Mouse (Mus musculus): ENCODE data around the gene Lmntd2. TPM values are rescaled to one million over a fixed set of nuclear protein-coding genes. Genes with fewer than 3 reads are reported as not detected.

Gene Lmntd2
- polyA plus RNA-seq, 1 experiment, result 216 TPM

GRCm38 (mm10) chr7:141188733-141189132 is 25.1 kb downstream of the Lmntd2 start:
- TF ChIP-seq CTCF (IDR thresholded peaks at IDR 0.05; ENCODE audit: control insufficient read depth, insufficient read depth, insufficient replicate concordance, low read depth, low read length) (no peak), POLR2A (IDR thresholded peaks at IDR 0.05; ENCODE audit: control insufficient read depth, low read depth, low read length) (no peak)
- Histone ChIP-seq H3K27ac (ENCODE audit: control insufficient read depth, insufficient read depth, low read depth, low read length) (no peak overlapping the region), H3K4me3 (ENCODE audit: control insufficient read depth, low read depth, low read length) (no peak overlapping the region), H3K27me3 (ENCODE audit: control insufficient read depth, insufficient read depth, low read length) (no peaks in the 10 kb centered on the region), H3K4me1 (ENCODE audit: control insufficient read depth, insufficient read depth, low read length) (peaks cover 7% of the 10 kb centered on the region), H3K36me3 (ENCODE audit: control insufficient read depth, insufficient read depth, low read length) (no peaks in the 10 kb centered on the region)

DNA sequence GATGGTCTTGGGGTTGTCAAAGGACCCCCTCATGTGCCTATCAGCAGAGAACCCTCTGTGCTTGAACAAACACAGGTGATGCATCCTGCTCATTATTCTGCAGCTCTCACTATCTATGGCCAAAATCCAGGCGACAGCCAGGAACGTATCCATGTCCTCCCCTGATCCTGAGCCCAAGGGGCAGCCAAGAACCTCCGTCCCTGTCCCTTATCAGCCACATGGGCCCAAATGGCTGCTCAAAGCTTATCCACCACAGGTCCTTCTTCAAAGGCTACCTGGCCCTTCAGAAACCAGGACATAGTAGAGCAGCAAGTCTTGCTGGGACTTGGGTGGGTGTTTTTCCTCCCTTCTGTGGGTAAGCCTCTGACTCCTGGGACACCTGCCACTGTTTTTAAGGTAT is 25.7 kb downstream of the Lmntd2 start:
- Histone ChIP-seq H3K36me3 (ENCODE audit: control insufficient read depth, insufficient read depth, low read length) (no peaks in the 10 kb centered on the region), H3K27me3 (ENCODE audit: control insufficient read depth, insufficient read depth, low read length) (no peaks in the 10 kb centered on the region), H3K4me3 (ENCODE audit: control insufficient read depth, low read depth, low read length) (no peak overlapping the region), H3K27ac (ENCODE audit: control insufficient read depth, insufficient read depth, low read depth, low read length) (no peak overlapping the region), H3K4me1 (ENCODE audit: control insufficient read depth, insufficient read depth, low read length) (peaks cover 6% of the 10 kb centered on the region)
- no peak for TF ChIP-seq POLR2A (IDR thresholded peaks at IDR 0.05; ENCODE audit: control insufficient read depth, low read depth, low read length)
- TF ChIP-seq CTCF (IDR thresholded peaks at IDR 0.05; ENCODE audit: control insufficient read depth, insufficient read depth, insufficient replicate concordance, low read depth, low read length), result no peak

GRCm38 (mm10) chr7:141176173-141176572 is 37.7 kb downstream of the Lmntd2 start:
- Histone ChIP-seq H3K4me1 (ENCODE audit: control insufficient read depth, insufficient read depth, low read length) (no peaks in the 10 kb centered on the region; the same call in 1 of the 2 replicates), H3K27me3 (ENCODE audit: control insufficient read depth, insufficient read depth, low read length) (no peaks in the 10 kb centered on the region), H3K36me3 (ENCODE audit: control insufficient read depth, insufficient read depth, low read length) (no peaks in the 10 kb centered on the region), H3K4me3 (ENCODE audit: control insufficient read depth, low read depth, low read length) (no peak overlapping the region), H3K27ac (ENCODE audit: control insufficient read depth, insufficient read depth, low read depth, low read length) (no peak overlapping the region)
- peak; percentile 89; the same call in 1 of the 2 replicates for TF ChIP-seq CTCF (IDR thresholded peaks at IDR 0.05; ENCODE audit: control insufficient read depth, insufficient read depth, insufficient replicate concordance, low read depth, low read length)
- TF ChIP-seq POLR2A (IDR thresholded peaks at IDR 0.05; ENCODE audit: control insufficient read depth, low read depth, low read length), result no peak

GRCm38 (mm10) chr7:141175068-141175467 is 38.8 kb downstream of the Lmntd2 start:
- H3K4me3 ChIP-seq (ENCODE audit: control insufficient read depth, low read depth, low read length), result no peak overlapping the region
- no peak overlapping the region for H3K27ac ChIP-seq (ENCODE audit: control insufficient read depth, insufficient read depth, low read depth, low read length)

GRCm38 (mm10) chr7:141173323-141173850 is 40.5 kb downstream of the Lmntd2 start:
- TF ChIP-seq POLR2A (IDR thresholded peaks at IDR 0.05; ENCODE audit: control insufficient read depth, low read depth, low read length) (no peak), CTCF (IDR thresholded peaks at IDR 0.05; ENCODE audit: control insufficient read depth, insufficient read depth, insufficient replicate concordance, low read depth, low read length) (no peak)
- Histone ChIP-seq H3K4me3 (ENCODE audit: control insufficient read depth, low read depth, low read length) (no peak overlapping the region; the same call in 1 of the 2 replicates), H3K27ac (ENCODE audit: control insufficient read depth, insufficient read depth, low read depth, low read length) (peak overlapping the region; percentile 95), H3K4me1 (ENCODE audit: control insufficient read depth, insufficient read depth, low read length) (peaks cover 2% of the 10 kb centered on the region), H3K36me3 (ENCODE audit: control insufficient read depth, insufficient read depth, low read length) (no peaks in the 10 kb centered on the region), H3K27me3 (ENCODE audit: control insufficient read depth, insufficient read depth, low read length) (no peaks in the 10 kb centered on the region)

More at GRCm38 (mm10) chr7:141175068-141175467, 38.8 kb downstream of the Lmntd2 start:
- no peaks in the 10 kb centered on the region for H3K36me3 ChIP-seq (ENCODE audit: control insufficient read depth, insufficient read depth, low read length)
- H3K27me3 ChIP-seq (ENCODE audit: control insufficient read depth, insufficient read depth, low read length), result no peaks in the 10 kb centered on the region
- H3K4me1 ChIP-seq (ENCODE audit: control insufficient read depth, insufficient read depth, low read length), result no peaks in the 10 kb centered on the region; the same call in 1 of the 2 replicates
- TF ChIP-seq CTCF (IDR thresholded peaks at IDR 0.05; ENCODE audit: control insufficient read depth, insufficient read depth, insufficient replicate concordance, low read depth, low read length) (no peak), POLR2A (IDR thresholded peaks at IDR 0.05; ENCODE audit: control insufficient read depth, low read depth, low read length) (no peak)

GRCm38 (mm10) chr7:141172116-141173006 is 41.5 kb downstream of the Lmntd2 start, which contains the start of gene Rnh1:
TSS of gene Rnh1 (minus strand) at chr7:141172857.
- TF ChIP-seq POLR2A (IDR thresholded peaks at IDR 0.05; ENCODE audit: control insufficient read depth, low read depth, low read length), result no peak
- TF ChIP-seq CTCF (IDR thresholded peaks at IDR 0.05; ENCODE audit: control insufficient read depth, insufficient read depth, insufficient replicate concordance, low read depth, low read length), result no peak
- peaks cover 7% of the 10 kb centered on the region for H3K4me1 ChIP-seq (ENCODE audit: control insufficient read depth, insufficient read depth, low read length)
- no peaks in the 10 kb centered on the region for H3K27me3 ChIP-seq (ENCODE audit: control insufficient read depth, insufficient read depth, low read length)
- H3K4me3 ChIP-seq (ENCODE audit: control insufficient read depth, low read depth, low read length), result peak within 1 kb of the TSS; percentile 94
- H3K27ac ChIP-seq (ENCODE audit: control insufficient read depth, insufficient read depth, low read depth, low read length), result peak within 1 kb of the TSS; percentile 95
- no peaks in the 10 kb centered on the region for H3K36me3 ChIP-seq (ENCODE audit: control insufficient read depth, insufficient read depth, low read length)

GRCm38 (mm10) chr7:141169866-141170265 is 44.0 kb downstream of the Lmntd2 start:
- no peak overlapping the region for H3K27ac ChIP-seq (ENCODE audit: control insufficient read depth, insufficient read depth, low read depth, low read length)
- no peak for TF ChIP-seq CTCF (IDR thresholded peaks at IDR 0.05; ENCODE audit: control insufficient read depth, insufficient read depth, insufficient replicate concordance, low read depth, low read length)
- no peak for TF ChIP-seq POLR2A (IDR thresholded peaks at IDR 0.05; ENCODE audit: control insufficient read depth, low read depth, low read length)
- no peaks in the 10 kb centered on the region for H3K36me3 ChIP-seq (ENCODE audit: control insufficient read depth, insufficient read depth, low read length)
- H3K4me3 ChIP-seq (ENCODE audit: control insufficient read depth, low read depth, low read length), result no peak overlapping the region
- no peaks in the 10 kb centered on the region for H3K27me3 ChIP-seq (ENCODE audit: control insufficient read depth, insufficient read depth, low read length)
- peaks cover 7% of the 10 kb centered on the region for H3K4me1 ChIP-seq (ENCODE audit: control insufficient read depth, insufficient read depth, low read length)

Measured in testis, adult 2 months (tissue).